Mouse (Mus musculus) embryonic facial prominence, embryonic 11.5 days (tissue): ENCODE results near the gene Ccdc189. TPM values are rescaled to one million over a fixed set of nuclear protein-coding genes. Genes with fewer than 3 reads are reported as not detected.

Experiments used
- ATAC-seq: fragments of 200-750 bp; cut with Nextera tagmentation; replicated peaks from 2 replicates; pipeline ENCODE4 v1.8.0; 2017; ENCODE audit warnings: low read depth; ENCODE audit not compliant: insufficient number of reproducible peaks, low FRiP score, low TSS enrichment
- DNase-seq: peaks from one replicate; pipeline ENCODE4 v3.0.0-alpha.2; 2015; ENCODE audit warnings: low spot score
- H3K27ac ChIP-seq: fragments of 300-500 bp; sonication (generic); replicated peaks from 2 replicates; pipeline ENCODE4 v1.5.1; 2014; ENCODE audit warnings: mild to moderate bottlenecking, low read depth, low read length, control low read depth
- H3K27me3 ChIP-seq: fragments of 300-500 bp; sonication (generic); 2 replicates; pipeline ENCODE4 v1.6.1; 2014; ENCODE audit warnings: mild to moderate bottlenecking, low read length, moderate library complexity, mixed read lengths; ENCODE audit not compliant: control insufficient read depth, insufficient read depth
- H3K36me3 ChIP-seq: fragments of 300-500 bp; sonication (generic); replicated peaks from 2 replicates; pipeline ENCODE4 v1.6.1; 2014; ENCODE audit warnings: low read depth, mild to moderate bottlenecking, low read length, moderate library complexity, mixed read lengths; ENCODE audit not compliant: control insufficient read depth, insufficient read depth
- H3K4me1 ChIP-seq: fragments of 300-500 bp; sonication (generic); 2 replicates; pipeline ENCODE4 v1.6.1; 2014; ENCODE audit warnings: low read length, mixed read lengths; ENCODE audit not compliant: control insufficient read depth, insufficient read depth
- H3K4me2 ChIP-seq: fragments of 300-500 bp; sonication (generic); 2 replicates; pipeline ENCODE4 v1.6.1; 2014; ENCODE audit warnings: low read depth, mild to moderate bottlenecking, control low read depth, low read length, moderate library complexity
- H3K4me3 ChIP-seq: fragments of 300-500 bp; sonication (generic); 2 replicates; pipeline ENCODE4 v1.5.1; 2014; ENCODE audit warnings: low read depth, low read length, control low read depth
- H3K9ac ChIP-seq: fragments of 300-500 bp; sonication (generic); replicated peaks from 2 replicates; pipeline ENCODE4 v1.6.1; 2014; ENCODE audit warnings: mild to moderate bottlenecking, control low read depth, low read length
- H3K9me3 ChIP-seq: fragments of 300-500 bp; sonication (generic); replicated peaks from 2 replicates; pipeline ENCODE4 v1.6.1; 2016; ENCODE audit warnings: mild to moderate bottlenecking, low read length, inconsistent platforms, mixed read lengths; ENCODE audit not compliant: control insufficient read depth
- WGBS: fragments of 180-500 bp; shearing (Covaris S2); extraction: QIAGEN DNeasy Blood & Tissue Kit; methylation state at CpG from one replicate; pipeline ENCODE4 v1.1.7; 2014; 5-methylcytosine and 5-hydroxymethylcytosine counted together
- polyA plus RNA-seq: library from polyadenylated mRNA; unstranded; fragments of >200 nt; fragmentation: Nextera tagmentation; extraction: Ambion mirVana; gene quantifications from 2 replicates; pipeline ENCODE4 v1.2.1, GENCODE M21; 2014

The Ccdc189 gene
- polyA plus RNA-seq, 1 experiment from 2014 or later: 13.6 TPM

DNA sequence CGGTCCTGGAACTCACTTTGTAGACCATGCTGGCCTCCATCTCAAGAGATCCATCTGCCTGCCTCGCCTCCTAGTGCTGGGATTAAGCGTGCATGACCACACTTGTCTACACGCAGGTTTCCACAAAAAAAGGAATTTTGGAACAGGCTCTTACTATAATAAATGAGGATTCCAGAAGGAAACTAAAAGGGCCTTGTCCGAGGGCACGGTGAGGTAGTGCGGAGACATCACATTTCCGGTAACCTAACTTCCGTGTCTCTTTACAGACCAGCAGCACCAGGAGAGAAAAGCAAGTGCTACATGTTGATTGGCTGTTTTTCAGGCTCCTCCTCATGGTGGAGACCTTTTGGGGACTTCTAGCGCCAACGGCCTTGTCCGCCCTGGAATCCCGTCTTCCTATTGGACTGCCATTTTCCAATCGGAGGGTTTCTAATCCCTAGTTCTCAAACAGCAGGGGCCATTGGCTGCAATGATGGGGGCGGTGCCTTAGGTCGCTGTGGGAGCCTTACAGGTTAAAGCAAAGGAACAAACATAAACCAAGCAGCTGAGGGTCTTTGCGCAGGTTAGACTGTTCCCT, 15.4 kb downstream of the Ccdc189 start, which contains the start of gene Phkg2:
Gene Phkg2, plus strand, starts transcription at position 446 of the 577 bp plus-strand sequence.
- Histone ChIP-seq H3K9ac (peak within 1 kb of the TSS; percentile 77), H3K4me1 (0 out of 2 replicates have a peak, but pooled peaks cover 2% of the 10 kb centered on the region), H3K36me3 (peaks cover 5% of the 10 kb centered on the region; the same call in 1 of the 2 replicates), H3K27me3 (no peaks in the 10 kb centered on the region), H3K27ac (peak within 1 kb of the TSS; percentile 30; the same call in 1 of the 2 replicates), H3K4me2 (peak within 1 kb of the TSS; percentile 91), H3K9me3 (no peaks in the 10 kb centered on the region), H3K4me3 (peak within 1 kb of the TSS; percentile 78)
- 0% methylated on average over 17 of the region's 17 CpGs for WGBS
- DNase-seq (peak; percentile 97), ATAC-seq (peak; percentile 98)

DNA sequence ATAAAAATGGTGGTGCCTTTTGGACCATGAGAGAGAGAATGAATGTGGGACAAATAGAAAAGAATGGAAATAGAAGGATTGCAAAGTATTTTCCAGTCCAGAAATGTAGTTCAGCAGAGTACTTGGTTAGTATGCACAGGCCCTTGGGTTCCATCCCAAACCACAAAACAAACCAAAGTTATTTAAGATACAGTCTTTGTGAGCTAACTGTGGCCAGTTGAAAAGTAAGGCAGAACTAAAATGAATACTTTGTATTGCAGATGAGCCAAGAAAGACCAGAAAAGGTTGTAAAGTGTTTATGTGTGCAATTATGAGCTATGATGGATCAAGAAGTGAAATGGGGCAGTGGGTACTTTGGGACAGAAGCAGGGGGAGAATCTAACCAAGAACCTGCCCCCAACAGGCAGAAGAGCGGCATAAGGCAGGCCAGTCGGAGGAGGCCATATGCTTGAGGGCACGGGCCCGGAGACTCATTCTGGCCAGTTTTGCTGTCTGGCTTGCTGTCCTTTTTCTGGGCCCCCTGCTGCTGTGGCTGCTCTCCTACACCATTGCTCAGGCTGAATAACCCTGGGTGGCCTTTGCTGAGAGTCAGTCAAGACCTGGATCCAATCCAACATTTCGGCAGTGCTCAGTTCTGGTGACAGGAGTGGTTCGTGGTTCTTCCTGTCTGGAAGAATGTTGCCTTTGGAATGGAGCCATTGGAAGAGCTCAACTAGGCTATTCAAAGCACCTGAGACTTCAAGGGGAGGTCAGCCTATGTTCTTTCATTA, 23.8 kb downstream of the Ccdc189 start:
- peaks cover 9% of the 10 kb centered on the region for H3K36me3 ChIP-seq

DNA sequence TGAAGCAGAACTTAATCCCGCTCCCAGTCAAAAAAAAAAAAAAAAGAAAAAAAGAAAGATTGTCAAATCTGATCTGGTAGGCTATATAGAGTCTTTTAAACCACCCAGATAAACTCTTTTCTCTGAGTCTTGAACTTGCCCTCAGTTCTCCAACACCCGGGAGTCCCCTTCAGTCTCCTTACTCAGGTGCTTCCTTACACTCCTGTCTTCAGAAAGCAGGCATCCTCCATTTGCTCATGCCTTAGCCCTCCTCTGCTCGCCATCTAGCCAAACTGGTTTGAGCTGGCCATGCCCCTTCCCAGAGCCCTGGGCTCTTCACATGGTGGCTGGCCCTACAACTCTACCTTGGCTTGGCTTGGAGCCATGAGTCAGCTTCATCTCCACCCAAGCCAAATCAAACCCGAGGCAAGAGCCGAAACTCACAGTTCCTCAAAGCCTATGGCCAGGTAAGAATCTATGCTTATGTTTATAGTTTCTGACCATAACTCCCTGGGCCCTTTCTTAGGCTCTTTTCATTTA, 27.0 kb downstream of the Ccdc189 start, which contains the start of gene Tmem265:
Gene Tmem265, plus strand, starts transcription at position 51 of the 519 bp plus-strand sequence.
- peaks cover 24% of the 10 kb centered on the region for H3K36me3 ChIP-seq
- no peaks in the 10 kb centered on the region for H3K27me3 ChIP-seq
- ATAC-seq (no peak), DNase-seq (no peak)
- WGBS: 91% methylated on average over 5 of the region's 5 CpGs
- H3K4me1 ChIP-seq: no peaks in the 10 kb centered on the region
- H3K27ac ChIP-seq: no peak within 1 kb of the TSS
- H3K9ac ChIP-seq: no peak within 1 kb of the TSS
- H3K4me3 ChIP-seq: no peak within 1 kb of the TSS
- no peak within 1 kb of the TSS for H3K4me2 ChIP-seq
- H3K9me3 ChIP-seq: no peaks in the 10 kb centered on the region

More for the DNA sequence above, 23.8 kb downstream of the Ccdc189 start:
- Histone ChIP-seq H3K4me3 (no peak overlapping the region), H3K9ac (no peak overlapping the region), H3K27me3 (no peaks in the 10 kb centered on the region), H3K9me3 (no peaks in the 10 kb centered on the region), H3K4me2 (no peak overlapping the region), H3K4me1 (no peaks in the 10 kb centered on the region), H3K27ac (no peak overlapping the region)
- WGBS: 89% methylated on average over 6 of the region's 6 CpGs
- ATAC-seq (no peak), DNase-seq (no peak)

DNA sequence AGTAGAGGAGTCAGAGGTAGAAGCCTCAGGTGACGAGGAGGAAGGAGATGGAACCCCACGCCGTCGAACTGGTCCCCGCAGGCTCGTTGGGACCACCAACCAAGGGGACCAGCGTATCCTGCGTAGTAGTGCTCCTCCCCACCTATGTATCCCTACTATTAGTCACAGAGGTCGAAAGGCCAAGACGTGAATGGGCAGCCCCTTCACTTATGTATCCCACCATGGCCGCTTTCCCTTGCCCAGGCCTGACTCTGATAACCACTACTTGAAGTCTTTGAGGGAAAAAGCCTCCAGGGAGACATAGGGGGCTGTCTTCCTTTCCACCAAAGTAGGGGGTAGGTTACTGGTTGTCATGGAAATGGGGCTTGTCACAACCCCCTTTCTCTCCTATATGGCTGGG, 27.8 kb downstream of the Ccdc189 start:
- no peaks in the 10 kb centered on the region for H3K27me3 ChIP-seq
- H3K9ac ChIP-seq: no peak overlapping the region
- peaks cover 24% of the 10 kb centered on the region for H3K36me3 ChIP-seq
- H3K27ac ChIP-seq: no peak overlapping the region
- DNase-seq (no peak), ATAC-seq (0 out of 2 replicates have a peak, but pooled peaks have one; percentile 40)
- no peak overlapping the region for H3K4me2 ChIP-seq
- 93% methylated on average over 11 of the region's 11 CpGs for WGBS
- no peak overlapping the region for H3K4me3 ChIP-seq
- H3K4me1 ChIP-seq: no peaks in the 10 kb centered on the region
- no peaks in the 10 kb centered on the region for H3K9me3 ChIP-seq

DNA sequence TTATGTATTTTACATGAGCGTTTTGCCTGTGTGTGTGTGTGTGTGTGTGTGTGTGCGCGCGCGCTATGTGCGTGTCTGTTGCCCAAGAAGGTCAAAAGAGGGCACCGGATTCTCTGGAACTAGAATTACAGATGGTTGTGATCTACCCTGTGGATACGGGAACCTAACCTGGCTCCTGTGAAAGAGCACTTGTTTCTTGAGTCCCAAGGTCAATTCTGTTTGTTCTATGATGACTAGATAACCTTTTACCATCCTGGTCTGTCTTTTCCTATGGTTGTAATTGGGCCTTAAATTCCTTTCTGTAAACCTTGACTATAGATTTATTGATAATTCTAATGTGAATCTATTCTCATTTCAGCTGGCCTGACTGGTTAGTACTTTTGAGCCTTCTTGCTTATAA, 36.8 kb downstream of the Ccdc189 start:
- no peak overlapping the region for H3K4me2 ChIP-seq
- H3K4me1 ChIP-seq: no peaks in the 10 kb centered on the region
- no peak overlapping the region for H3K4me3 ChIP-seq
- H3K27ac ChIP-seq: no peak overlapping the region
- DNase-seq: no peak
- ATAC-seq: no peak
- peaks cover 25% of the 10 kb centered on the region for H3K36me3 ChIP-seq
- no peak overlapping the region for H3K9ac ChIP-seq
- H3K9me3 ChIP-seq: no peaks in the 10 kb centered on the region
- 94% methylated on average over 8 of the region's 8 CpGs for WGBS
- H3K27me3 ChIP-seq: no peaks in the 10 kb centered on the region

DNA sequence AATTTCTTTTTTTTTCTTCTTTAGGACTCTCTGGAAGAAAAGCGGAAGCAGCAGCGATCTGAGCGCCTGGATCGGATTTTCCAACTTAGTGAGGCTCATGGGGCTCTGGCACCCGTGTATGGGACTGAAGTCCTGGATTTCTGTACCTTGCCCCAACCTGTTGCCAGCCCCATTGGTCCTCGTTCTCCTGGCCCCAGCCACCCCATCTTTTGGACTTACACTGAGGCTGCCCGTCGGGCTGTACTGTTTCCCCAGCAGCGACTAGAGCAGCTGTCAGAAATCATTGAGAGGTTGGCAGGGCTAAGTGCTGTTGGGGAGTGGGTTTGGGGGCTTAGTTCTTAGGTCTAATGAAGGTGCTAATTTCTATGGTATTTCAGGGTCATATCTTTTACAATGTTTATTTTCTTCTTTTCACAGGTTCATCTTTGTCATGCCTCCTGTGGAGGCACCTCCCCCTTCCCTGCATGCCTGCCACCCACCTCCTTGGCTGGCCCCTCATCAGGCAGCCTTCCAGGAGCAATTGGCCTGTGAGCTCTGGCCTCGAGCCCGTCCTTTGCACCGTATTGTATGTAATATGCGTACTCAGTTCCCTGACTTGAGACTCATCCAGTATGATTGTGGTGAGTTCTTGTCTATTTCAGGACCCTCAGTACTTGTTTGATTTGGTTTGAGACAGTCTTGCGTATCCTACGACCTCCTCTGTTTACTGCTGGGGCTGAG, 39.1 kb downstream of the Ccdc189 start:
- H3K4me1 ChIP-seq: no peaks in the 10 kb centered on the region
- H3K36me3 ChIP-seq: peaks cover 27% of the 10 kb centered on the region
- H3K9ac ChIP-seq: no peak overlapping the region
- no peak overlapping the region for H3K4me3 ChIP-seq
- DNase-seq (no peak), ATAC-seq (no peak)
- no peaks in the 10 kb centered on the region for H3K27me3 ChIP-seq
- no peak overlapping the region for H3K27ac ChIP-seq
- H3K4me2 ChIP-seq: no peak overlapping the region
- WGBS: 92% methylated on average over 15 of the region's 15 CpGs
- H3K9me3 ChIP-seq: no peaks in the 10 kb centered on the region

DNA sequence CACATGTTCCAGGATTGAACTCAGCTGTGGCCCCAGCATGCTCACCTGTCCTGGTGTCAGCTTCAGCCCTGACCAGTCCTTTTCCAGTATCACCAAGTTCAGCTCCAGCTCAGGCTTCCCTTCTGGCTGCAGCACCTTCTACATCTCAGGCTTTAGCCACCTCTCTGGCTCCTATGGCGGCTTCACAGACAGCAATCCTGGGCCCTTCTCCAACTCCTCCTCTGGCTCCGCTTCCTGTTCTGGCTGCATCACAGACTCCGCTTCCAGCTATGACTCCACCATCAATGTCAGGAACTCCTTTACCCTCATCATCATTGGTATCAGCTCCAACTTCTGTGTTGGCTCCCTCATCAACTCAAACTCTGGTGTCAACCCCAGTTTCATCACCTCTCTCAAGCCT, 46.7 kb downstream of the Ccdc189 start:
- Histone ChIP-seq H3K36me3 (peaks cover 41% of the 10 kb centered on the region), H3K27ac (no peak overlapping the region), H3K27me3 (no peaks in the 10 kb centered on the region), H3K9ac (no peak overlapping the region), H3K4me1 (no peaks in the 10 kb centered on the region), H3K4me2 (no peak overlapping the region), H3K4me3 (no peak overlapping the region), H3K9me3 (no peaks in the 10 kb centered on the region)
- WGBS: 96% methylated on average over 3 of the region's 3 CpGs
- ATAC-seq (no peak), DNase-seq (no peak)
